Mouse (Mus musculus) embryo, embryonic 10 days (tissue): ENCODE data around the gene Cs.
A peak's percentile ranks its signal among the peaks of the same experiment; 100 is the strongest.

Experiments
- DNase-seq: peaks from one replicate; pipeline ENCODE4 v3.0.0-alpha.2; 2015; ENCODE audit warnings: low spot score

The Cs gene

GRCm38 (mm10) chr10:128409692-128410559 is 72.4 kb downstream of the Cs start:
- peak; percentile 96 for DNase-seq

GRCm38 (mm10) chr10:128410560-128410845 is 73.0 kb downstream of the Cs start:
- no peak for DNase-seq

- DNase-seq = peak; percentile 100
These were observed 73.9 kb downstream of the Cs start, which contains the start of the genes Nabp2 and Rnf41 for GRCm38 (mm10) chr10:128411211-128412054. Gene Nabp2, minus strand, starts transcription at chr10:128411492. Gene Rnf41, plus strand, starts transcription at chr10:128411657.

GRCm38 (mm10) chr10:128412055-128412381 is 74.5 kb downstream of the Cs start:
- DNase-seq = peak; percentile 42
